Mouse (Mus musculus): ENCODE measurements around the gene Tmem40. TPM values are rescaled to one million over a fixed set of nuclear protein-coding genes. Genes with fewer than 3 reads are reported as not detected.

Gene Tmem40
- polyA plus RNA-seq, 1 experiment from 2014 or later = 2.6 TPM

GRCm38 (mm10) chr6:115732341-115732928 is 29.8 kb downstream of the Tmem40 start:
- Histone ChIP-seq H3K4me2 (no peak overlapping the region), H3K9ac (no peak overlapping the region), H3K27ac (ENCODE audit: poor library complexity, severe bottlenecking) (no peak overlapping the region), H3K9me3 (replicated peaks) (peaks cover 9% of the 10 kb centered on the region; the same call in 1 of the 2 replicates), H3K27me3 (replicated peaks) (no peaks in the 10 kb centered on the region), H3K4me3 (no peak overlapping the region), H3K4me1 (replicated peaks) (0 out of 2 replicates have a peak, but pooled peaks cover 4% of the 10 kb centered on the region), H3K36me3 (no peaks in the 10 kb centered on the region)
- 81% methylated on average over 22 of the region's 22 CpGs for WGBS
- no peak for ATAC-seq (ENCODE audit: insufficient number of reproducible peaks, low FRiP score)

DNA sequence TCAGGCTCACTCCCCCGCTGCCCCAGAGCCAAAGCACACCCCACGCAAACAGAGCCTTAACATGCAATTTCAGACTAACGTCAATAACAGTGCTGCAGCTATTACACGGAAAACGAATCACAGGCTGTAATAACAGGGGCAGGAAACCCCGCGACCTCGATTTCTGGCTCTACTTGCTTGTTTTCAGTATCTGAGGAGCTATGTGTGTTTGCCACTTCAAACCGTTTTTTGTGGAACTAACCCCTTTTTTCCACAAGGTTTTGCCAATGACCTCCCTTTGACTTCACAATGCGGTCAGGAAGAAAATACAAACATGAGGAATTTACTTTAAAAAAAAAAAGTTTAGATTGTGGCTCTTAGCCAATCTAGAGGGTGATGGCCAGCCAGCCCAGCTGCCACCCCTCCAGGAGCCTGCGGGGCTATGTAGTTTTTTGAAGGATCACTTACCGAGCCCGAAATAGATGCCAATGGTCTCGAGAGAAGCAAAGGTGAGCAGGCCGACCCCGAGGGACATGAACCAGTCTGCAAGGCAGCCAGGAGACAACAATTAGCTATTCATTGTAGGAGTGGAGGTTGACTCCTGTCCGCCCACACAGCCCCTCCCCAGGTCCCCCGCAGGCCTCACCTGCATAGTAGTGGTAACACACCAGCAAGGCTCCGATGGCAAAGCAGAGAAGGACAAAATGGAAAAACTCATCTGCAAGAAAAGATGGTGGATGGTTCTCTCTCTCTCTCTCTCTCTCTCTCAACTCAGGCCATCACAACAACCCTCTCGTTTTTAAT is 31.5 kb downstream of the Tmem40 start:
- Histone ChIP-seq H3K27me3 (replicated peaks) (no peaks in the 10 kb centered on the region), H3K9ac (no peak overlapping the region; the same call in 1 of the 2 replicates), H3K27ac (ENCODE audit: poor library complexity, severe bottlenecking) (no peak overlapping the region), H3K36me3 (no peaks in the 10 kb centered on the region), H3K4me2 (0 out of 2 replicates have a peak overlapping the region, but pooled peaks have one; percentile 5), H3K4me3 (no peak overlapping the region), H3K9me3 (replicated peaks) (peaks cover 12% of the 10 kb centered on the region; the same call in 1 of the 2 replicates), H3K4me1 (replicated peaks) (0 out of 2 replicates have a peak, but pooled peaks cover 4% of the 10 kb centered on the region)
- 58% methylated on average over 20 of the region's 20 CpGs for WGBS
- no peak for ATAC-seq (ENCODE audit: insufficient number of reproducible peaks, low FRiP score)

GRCm38 (mm10) chr6:115727570-115727969 is 34.6 kb downstream of the Tmem40 start:
- no peak overlapping the region for H3K27ac ChIP-seq (ENCODE audit: poor library complexity, severe bottlenecking)
- no peak for ATAC-seq (ENCODE audit: insufficient number of reproducible peaks, low FRiP score)
- WGBS = 55% methylated on average over 2 of the region's 2 CpGs

DNA sequence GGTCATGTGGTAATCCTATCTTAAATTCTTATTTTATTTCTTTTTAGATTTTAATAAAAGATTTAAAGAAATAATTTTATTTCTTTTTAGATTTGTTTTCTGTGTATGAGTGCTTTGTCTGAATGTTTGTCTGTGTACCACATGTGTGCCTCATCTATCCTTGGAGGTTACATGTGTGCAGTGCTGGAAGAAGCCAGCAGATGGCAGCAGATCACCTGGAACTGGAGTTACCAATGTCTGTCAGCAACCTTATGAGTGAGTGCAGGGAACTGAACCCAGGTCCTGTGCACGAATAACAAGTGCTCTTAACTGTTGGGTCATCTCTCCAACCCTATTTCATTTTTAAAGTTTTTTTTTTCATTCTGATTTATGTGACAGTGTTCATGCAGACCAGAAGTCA is 35.1 kb downstream of the Tmem40 start:
- WGBS = 71% methylated on average over 1 of the region's 1 CpGs
- no peak overlapping the region for H3K4me3 ChIP-seq
- no peak for ATAC-seq (ENCODE audit: insufficient number of reproducible peaks, low FRiP score)

More at GRCm38 (mm10) chr6:115727570-115727969, 34.6 kb downstream of the Tmem40 start:
- Histone ChIP-seq H3K9ac (no peak overlapping the region), H3K9me3 (replicated peaks) (peaks cover 5% of the 10 kb centered on the region; the same call in 1 of the 2 replicates), H3K4me1 (replicated peaks) (peaks cover 12% of the 10 kb centered on the region), H3K4me3 (no peak overlapping the region), H3K27me3 (replicated peaks) (no peaks in the 10 kb centered on the region), H3K4me2 (no peak overlapping the region), H3K36me3 (no peaks in the 10 kb centered on the region)

DNA sequence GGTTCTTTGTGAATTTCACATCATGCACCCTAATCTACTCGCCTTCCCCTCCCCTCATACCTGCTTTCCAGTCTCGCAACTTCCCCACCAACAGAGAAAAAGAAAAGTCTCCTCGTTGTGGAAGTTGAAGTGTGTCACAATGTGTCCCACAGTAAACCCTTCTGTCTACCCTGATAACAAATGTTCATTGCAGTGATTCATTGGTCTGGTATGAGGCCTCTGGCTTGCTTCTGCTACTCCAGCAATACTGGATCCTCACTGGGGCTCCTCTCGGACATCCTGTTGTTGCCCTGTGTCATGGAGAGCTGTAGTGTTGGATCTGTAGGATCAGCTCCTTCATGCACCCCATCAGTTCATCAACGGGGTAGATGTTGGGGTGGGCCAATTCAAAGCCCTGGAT is 40.0 kb downstream of the Tmem40 start:
- peak overlapping the region; percentile 39; the same call in 1 of the 2 replicates for H3K27ac ChIP-seq (ENCODE audit: poor library complexity, severe bottlenecking)

More for the DNA sequence above, 35.1 kb downstream of the Tmem40 start:
- Histone ChIP-seq H3K9me3 (replicated peaks) (peaks cover 5% of the 10 kb centered on the region; the same call in 1 of the 2 replicates), H3K4me2 (no peak overlapping the region), H3K27me3 (replicated peaks) (no peaks in the 10 kb centered on the region), H3K36me3 (no peaks in the 10 kb centered on the region), H3K9ac (no peak overlapping the region), H3K4me1 (replicated peaks) (peaks cover 16% of the 10 kb centered on the region), H3K27ac (ENCODE audit: poor library complexity, severe bottlenecking) (no peak overlapping the region)

GRCm38 (mm10) chr6:115717715-115718558 is 44.3 kb downstream of the Tmem40 start:
- Histone ChIP-seq H3K4me3 (peak overlapping the region; percentile 42), H3K9me3 (replicated peaks) (no peaks in the 10 kb centered on the region), H3K27ac (ENCODE audit: poor library complexity, severe bottlenecking) (peak overlapping the region; percentile 65; the same call in 1 of the 2 replicates), H3K4me1 (replicated peaks) (peaks cover 24% of the 10 kb centered on the region), H3K27me3 (replicated peaks) (no peaks in the 10 kb centered on the region), H3K9ac (0 out of 2 replicates have a peak overlapping the region, but pooled peaks have one; percentile 14), H3K4me2 (peak overlapping the region; percentile 74), H3K36me3 (no peaks in the 10 kb centered on the region)
- peak; percentile 90 for ATAC-seq (ENCODE audit: insufficient number of reproducible peaks, low FRiP score)
- 3% methylated on average over 15 of the region's 15 CpGs for WGBS

More for the DNA sequence above, 40.0 kb downstream of the Tmem40 start:
- Histone ChIP-seq H3K9me3 (replicated peaks) (peaks cover 2% of the 10 kb centered on the region; the same call in 1 of the 2 replicates), H3K36me3 (no peaks in the 10 kb centered on the region), H3K4me3 (no peak overlapping the region), H3K9ac (no peak overlapping the region), H3K4me2 (no peak overlapping the region), H3K4me1 (replicated peaks) (peaks cover 21% of the 10 kb centered on the region), H3K27me3 (replicated peaks) (no peaks in the 10 kb centered on the region)
- WGBS = 43% methylated on average over 5 of the region's 5 CpGs
- no peak for ATAC-seq (ENCODE audit: insufficient number of reproducible peaks, low FRiP score)

- Histone ChIP-seq H3K4me2 (peak overlapping the region; percentile 74), H3K4me3 (peak overlapping the region; percentile 42), H3K36me3 (no peaks in the 10 kb centered on the region), H3K4me1 (replicated peaks) (peaks cover 17% of the 10 kb centered on the region), H3K9ac (no peak overlapping the region), H3K27ac (ENCODE audit: poor library complexity, severe bottlenecking) (peak overlapping the region; percentile 65), H3K27me3 (replicated peaks) (no peaks in the 10 kb centered on the region), H3K9me3 (replicated peaks) (no peaks in the 10 kb centered on the region)
- ATAC-seq (ENCODE audit: insufficient number of reproducible peaks, low FRiP score) = peak; percentile 78
- WGBS = 21% methylated on average over 8 of the region's 8 CpGs
Measured at GRCm38 (mm10) chr6:115717101-115717652, 45.0 kb downstream of the Tmem40 start.

DNA sequence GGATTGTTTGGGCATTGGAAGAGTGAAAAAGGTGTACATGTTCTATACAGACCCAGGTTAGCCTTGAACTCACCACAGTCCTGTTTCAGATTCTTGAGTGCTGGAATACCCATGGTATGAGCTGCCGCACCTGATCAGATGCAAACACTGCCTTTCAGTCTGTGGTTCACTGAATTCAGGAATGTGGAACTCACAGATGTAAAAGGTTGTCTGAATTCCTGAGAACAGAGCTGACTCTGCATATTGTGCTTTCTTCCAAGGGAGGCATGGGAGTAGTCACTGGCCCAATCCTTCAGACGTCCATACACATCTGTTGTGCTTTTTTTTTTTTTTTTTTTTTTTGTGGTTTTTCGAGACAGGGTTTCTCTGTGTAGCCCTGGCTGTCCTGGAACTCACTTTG is 50.9 kb downstream of the Tmem40 start:
- Histone ChIP-seq H3K9me3 (replicated peaks) (no peaks in the 10 kb centered on the region), H3K4me3 (no peak overlapping the region), H3K9ac (no peak overlapping the region), H3K36me3 (no peaks in the 10 kb centered on the region), H3K27me3 (replicated peaks) (no peaks in the 10 kb centered on the region), H3K27ac (ENCODE audit: poor library complexity, severe bottlenecking) (no peak overlapping the region), H3K4me2 (no peak overlapping the region), H3K4me1 (replicated peaks) (no peaks in the 10 kb centered on the region)
- ATAC-seq (ENCODE audit: insufficient number of reproducible peaks, low FRiP score) = no peak
- 74% methylated on average over 3 of the region's 3 CpGs for WGBS

- 67% methylated on average over 5 of the region's 5 CpGs for WGBS
- Histone ChIP-seq H3K9me3 (replicated peaks) (no peaks in the 10 kb centered on the region), H3K9ac (no peak overlapping the region), H3K4me3 (no peak overlapping the region), H3K27me3 (replicated peaks) (no peaks in the 10 kb centered on the region), H3K36me3 (no peaks in the 10 kb centered on the region), H3K4me2 (no peak overlapping the region), H3K27ac (ENCODE audit: poor library complexity, severe bottlenecking) (no peak overlapping the region), H3K4me1 (replicated peaks) (peaks cover 3% of the 10 kb centered on the region)
- ATAC-seq (ENCODE audit: insufficient number of reproducible peaks, low FRiP score) = no peak
Measured at GRCm38 (mm10) chr6:115702901-115703300, 59.3 kb downstream of the Tmem40 start.

DNA sequence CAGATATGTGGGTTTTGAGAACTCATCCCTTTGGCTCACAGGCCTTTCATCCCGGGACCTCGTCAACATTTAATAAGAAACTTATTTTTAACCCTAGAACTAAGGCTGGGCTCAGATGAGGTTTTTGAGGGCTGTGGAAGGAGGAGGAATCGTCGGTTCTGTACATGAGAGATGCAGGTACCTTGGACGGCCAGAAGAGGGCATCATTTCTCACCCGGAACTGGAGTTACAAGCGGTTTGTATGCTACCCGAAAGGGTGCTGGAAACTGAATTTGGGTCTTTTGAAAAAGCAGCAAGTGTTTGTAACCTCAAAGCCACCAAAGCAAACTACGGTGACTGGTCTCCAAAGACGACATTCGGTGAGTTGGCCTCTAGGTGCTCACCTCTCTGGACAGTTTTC is 60.9 kb downstream of the Tmem40 start:
- Histone ChIP-seq H3K9me3 (replicated peaks) (no peaks in the 10 kb centered on the region), H3K9ac (no peak overlapping the region), H3K4me2 (no peak overlapping the region), H3K4me1 (replicated peaks) (peaks cover 14% of the 10 kb centered on the region), H3K27ac (ENCODE audit: poor library complexity, severe bottlenecking) (no peak overlapping the region), H3K4me3 (no peak overlapping the region), H3K36me3 (no peaks in the 10 kb centered on the region), H3K27me3 (replicated peaks) (no peaks in the 10 kb centered on the region)
- WGBS = 51% methylated on average over 11 of the region's 11 CpGs
- ATAC-seq (ENCODE audit: insufficient number of reproducible peaks, low FRiP score) = no peak
